8 mouse cellular contexts compared by ENCODE assay signal in the genomic region with DNA sequence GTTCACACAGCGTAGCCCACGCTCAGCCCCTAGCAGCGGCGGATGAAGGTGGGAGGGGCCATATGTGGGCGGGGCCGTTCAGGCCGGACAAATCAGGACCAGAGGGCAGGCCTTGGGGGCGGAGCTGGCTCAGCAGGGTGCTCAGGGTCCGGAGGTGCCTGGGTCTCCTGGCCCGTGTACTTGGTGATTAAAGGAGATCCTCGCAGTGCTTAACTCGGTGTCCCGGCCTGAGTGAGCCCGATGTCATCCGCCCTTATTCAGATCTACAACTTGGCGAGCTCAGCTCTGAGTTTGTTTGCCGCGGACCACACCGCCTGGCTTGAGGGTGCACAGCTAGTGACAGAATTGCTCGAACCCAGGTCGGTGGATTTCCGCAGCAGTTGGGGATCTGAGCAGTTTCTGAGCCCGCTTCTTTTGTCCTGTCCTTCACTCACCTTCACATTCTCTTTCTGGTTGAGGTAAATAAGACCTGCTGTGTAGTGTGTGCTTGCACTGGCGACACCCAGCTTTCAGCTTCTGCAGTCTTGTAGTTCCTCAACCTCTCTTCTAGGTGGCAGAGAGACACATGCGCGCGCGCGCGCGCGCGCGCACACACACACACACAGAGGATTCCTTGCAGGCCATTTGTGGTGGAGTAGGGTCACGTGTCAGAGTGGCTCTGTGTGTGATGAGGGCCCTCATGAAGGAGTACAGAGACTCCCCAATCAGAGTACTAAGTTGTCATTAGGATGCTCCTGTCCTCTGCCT.
DNase-seq lines count a peak whose midpoint lies in the region; ATAC-seq and TF ChIP-seq lines count a peak whose summit lies in the region.

No protein-coding gene starts in this region.

- peak; percentile 54 for ATAC-seq in intestine, postnatal 0 days
- peak; percentile 79 for ATAC-seq in liver, embryonic 14.5 days (ENCODE audit: insufficient read depth)
- peak; percentile 62 for ATAC-seq in neural tube, embryonic 12.5 days (ENCODE audit: low FRiP score, low read depth)

- TF ChIP-seq EP300 in liver, embryonic 14.5 days (IDR thresholded peaks at IDR 0.05; ENCODE audit: low read depth), result no peak

- H3K36me3 ChIP-seq in intestine, postnatal 0 days (ENCODE audit: control insufficient read depth, insufficient read depth), result no peaks in the 10 kb centered on the region
- H3K36me3 ChIP-seq in liver, embryonic 14.5 days (replicated peaks; ENCODE audit: control insufficient read depth, insufficient read depth, low read depth), result no peaks in the 10 kb centered on the region
- H3K36me3 ChIP-seq in neural tube, embryonic 12.5 days, result no peaks in the 10 kb centered on the region

- DNase-seq in left cerebral cortex, adult 2 months (ENCODE audit: extremely low spot score in 1 of 2, low spot score in 2 of 2), result peak in 1 of 2 experiments; percentile 56
- no peak for DNase-seq in left cerebral cortex, adult 11 months (ENCODE audit: low spot score)
- DNase-seq in heart, adult 11 months, result peak; percentile 97
- DNase-seq in liver, embryonic 14.5 days (ENCODE audit: low read depth in 3 of 3, low spot score in 3 of 3), result peak; percentile 15 to 22 (median 17)
- DNase-seq in thymus, adult 18-20 months, result peak; percentile 26 to 43

- peak overlapping the region; percentile 33 for H3K4me3 ChIP-seq in left cerebral cortex, adult 2 months
- H3K4me3 ChIP-seq in cortical plate, adult 2 months (ENCODE audit: insufficient read depth, low read length), result peak overlapping the region; percentile 4; the same call in 1 of the 2 replicates
- peak overlapping the region; percentile 36 for H3K4me3 ChIP-seq in intestine, postnatal 0 days (ENCODE audit: low read depth, low read length)
- peak overlapping the region; percentile 37 to 52 for H3K4me3 ChIP-seq in liver, embryonic 14.5 days (ENCODE audit: insufficient read depth in 1 of 2, low read depth in 2 of 2, low read length in 2 of 2)
- peak overlapping the region; percentile 29 for H3K4me3 ChIP-seq in neural tube, embryonic 12.5 days

- no peak; the same call in 1 of the 2 replicates for TF ChIP-seq CTCF in left cerebral cortex, adult 2 months (IDR thresholded peaks at IDR 0.05)
- no peak for TF ChIP-seq CTCF in cortical plate, adult 2 months (IDR thresholded peaks at IDR 0.05; ENCODE audit: extremely low read depth, insufficient read depth, low read length)
- no peak for TF ChIP-seq CTCF in intestine, postnatal 0 days (IDR thresholded peaks at IDR 0.05; ENCODE audit: low read depth)
- TF ChIP-seq CTCF in liver, embryonic 14.5 days (IDR thresholded peaks at IDR 0.05; ENCODE audit: low read depth), result no peak

- no peaks in the 10 kb centered on the region for H3K9me3 ChIP-seq in intestine, postnatal 0 days (ENCODE audit: control insufficient read depth)
- H3K9me3 ChIP-seq in liver, embryonic 14.5 days (ENCODE audit: control insufficient read depth, low read length), result no peaks in the 10 kb centered on the region
- H3K9me3 ChIP-seq in neural tube, embryonic 12.5 days, result no peaks in the 10 kb centered on the region

- H3K27ac ChIP-seq in left cerebral cortex, adult 2 months, result no peak overlapping the region
- no peak overlapping the region for H3K27ac ChIP-seq in cortical plate, adult 2 months (ENCODE audit: insufficient read depth, low read length)
- no peak overlapping the region for H3K27ac ChIP-seq in intestine, postnatal 0 days (ENCODE audit: low read depth, low read length)
- H3K27ac ChIP-seq in liver, embryonic 14.5 days, result no peak overlapping the region
- no peak overlapping the region for H3K27ac ChIP-seq in neural tube, embryonic 12.5 days

- no peaks in the 10 kb centered on the region for H3K4me1 ChIP-seq in cortical plate, adult 2 months (ENCODE audit: control insufficient read depth, insufficient read depth, low read length)
- no peaks in the 10 kb centered on the region for H3K4me1 ChIP-seq in intestine, postnatal 0 days (replicated peaks; ENCODE audit: control insufficient read depth, insufficient read depth, low read length)
- H3K4me1 ChIP-seq in liver, embryonic 14.5 days (replicated peaks; ENCODE audit: control insufficient read depth in 2 of 2, insufficient read depth in 2 of 2, low read length in 1 of 2), result 0 out of 4 replicates have a peak, but pooled peaks cover 0 to 3% of the 10 kb centered on the region in 2 experiments
- peaks cover 32% of the 10 kb centered on the region for H3K4me1 ChIP-seq in neural tube, embryonic 12.5 days

- TF ChIP-seq POLR2A in cortical plate, adult 2 months (IDR thresholded peaks at IDR 0.05; ENCODE audit: extremely low read depth, insufficient read depth, low read length), result no peak

- intact Hi-C loops in left cerebral cortex, adult 2 months (cut with DNase I), result no loop called here

- H3K9ac ChIP-seq in intestine, postnatal 0 days (ENCODE audit: low read depth, low read length), result no peak overlapping the region
- no peak overlapping the region; the same call in 1 of the 2 replicates for H3K9ac ChIP-seq in liver, embryonic 14.5 days (replicated peaks)
- H3K9ac ChIP-seq in neural tube, embryonic 12.5 days, result 0 out of 2 replicates have a peak overlapping the region, but pooled peaks have one; percentile 10

- peaks cover 29% of the 10 kb centered on the region for H3K27me3 ChIP-seq in intestine, postnatal 0 days (replicated peaks; ENCODE audit: control insufficient read depth, insufficient read depth, low read length)
- H3K27me3 ChIP-seq in liver, embryonic 14.5 days (ENCODE audit: control insufficient read depth, insufficient read depth, low read length), result peaks cover 27% of the 10 kb centered on the region
- peaks cover 13% of the 10 kb centered on the region for H3K27me3 ChIP-seq in neural tube, embryonic 12.5 days (replicated peaks)

- 13% methylated on average over 35 of the region's 35 CpGs for WGBS in intestine, postnatal 0 days
- WGBS in liver, embryonic 14.5 days (ENCODE audit: insufficient replicate concordance), result 10% methylated on average over 35 of the region's 35 CpGs
- 7% methylated on average over 35 of the region's 35 CpGs for WGBS in neural tube, embryonic 12.5 days

- peak overlapping the region; percentile 72 for H3K4me2 ChIP-seq in intestine, postnatal 0 days (replicated peaks; ENCODE audit: low read depth)
- H3K4me2 ChIP-seq in liver, embryonic 14.5 days (ENCODE audit: low read depth), result peak overlapping the region; percentile 60
- peak overlapping the region; percentile 62 for H3K4me2 ChIP-seq in neural tube, embryonic 12.5 days (replicated peaks)
